Mouse (Mus musculus): ENCODE data around the gene Sardh. TPM values are rescaled to one million over a fixed set of nuclear protein-coding genes. Genes with fewer than 3 reads are reported as not detected.

The Sardh gene
- polyA plus RNA-seq, 1 experiment from 2014 or later, result 9.5 TPM

GRCm38 (mm10) chr2:27268325-27268724, 20.2 kb upstream of the Sardh start:
- H3K36me3 ChIP-seq (ENCODE audit: control insufficient read depth, insufficient read depth, low read length), result peaks cover 17% of the 10 kb centered on the region
- no peaks in the 10 kb centered on the region for H3K4me1 ChIP-seq (ENCODE audit: control insufficient read depth, insufficient read depth, low read length)
- H3K27me3 ChIP-seq (replicated peaks; ENCODE audit: control insufficient read depth, insufficient read depth, low read length), result no peaks in the 10 kb centered on the region
- WGBS, result 68% methylated on average over 2 of the region's 2 CpGs
- no peak overlapping the region for H3K27ac ChIP-seq (ENCODE audit: low read length)
- H3K9me3 ChIP-seq (ENCODE audit: control insufficient read depth, low read length), result no peaks in the 10 kb centered on the region
- no peak overlapping the region for H3K9ac ChIP-seq (ENCODE audit: low read depth, low read length)
- H3K4me3 ChIP-seq (ENCODE audit: low read length), result no peak overlapping the region
- H3K4me2 ChIP-seq (ENCODE audit: low read depth, low read length), result no peak overlapping the region
- no peak for ATAC-seq

GRCm38 (mm10) chr2:27265819-27266218, 17.7 kb upstream of the Sardh start:
- 82% methylated on average over 3 of the region's 3 CpGs for WGBS
- no peak overlapping the region for H3K4me2 ChIP-seq (ENCODE audit: low read depth, low read length)
- no peak overlapping the region for H3K9ac ChIP-seq (ENCODE audit: low read depth, low read length)
- peaks cover 11% of the 10 kb centered on the region for H3K36me3 ChIP-seq (ENCODE audit: control insufficient read depth, insufficient read depth, low read length)
- no peaks in the 10 kb centered on the region for H3K9me3 ChIP-seq (ENCODE audit: control insufficient read depth, low read length)
- no peak overlapping the region for H3K4me3 ChIP-seq (ENCODE audit: low read length)
- H3K27ac ChIP-seq (ENCODE audit: low read length), result no peak overlapping the region
- H3K4me1 ChIP-seq (ENCODE audit: control insufficient read depth, insufficient read depth, low read length), result no peaks in the 10 kb centered on the region
- ATAC-seq, result no peak
- no peaks in the 10 kb centered on the region for H3K27me3 ChIP-seq (replicated peaks; ENCODE audit: control insufficient read depth, insufficient read depth, low read length)

- H3K4me1 ChIP-seq (ENCODE audit: control insufficient read depth, insufficient read depth, low read length), result no peaks in the 10 kb centered on the region
- H3K4me3 ChIP-seq (ENCODE audit: low read length), result no peak overlapping the region
- WGBS, result 86% methylated on average over 4 of the region's 4 CpGs
- H3K9me3 ChIP-seq (ENCODE audit: control insufficient read depth, low read length), result no peaks in the 10 kb centered on the region
- H3K27ac ChIP-seq (ENCODE audit: low read length), result no peak overlapping the region
- H3K36me3 ChIP-seq (ENCODE audit: control insufficient read depth, insufficient read depth, low read length), result peaks cover 5% of the 10 kb centered on the region; the same call in 1 of the 2 replicates
- H3K27me3 ChIP-seq (replicated peaks; ENCODE audit: control insufficient read depth, insufficient read depth, low read length), result no peaks in the 10 kb centered on the region
- ATAC-seq, result no peak
- no peak overlapping the region for H3K4me2 ChIP-seq (ENCODE audit: low read depth, low read length)
- H3K9ac ChIP-seq (ENCODE audit: low read depth, low read length), result no peak overlapping the region
Observed at GRCm38 (mm10) chr2:27262984-27263383, 14.8 kb upstream of the Sardh start.

- Histone ChIP-seq H3K27ac (ENCODE audit: low read length) (no peak overlapping the region), H3K4me1 (ENCODE audit: control insufficient read depth, insufficient read depth, low read length) (peaks cover 13% of the 10 kb centered on the region), H3K4me3 (ENCODE audit: low read length) (no peak overlapping the region), H3K4me2 (ENCODE audit: low read depth, low read length) (no peak overlapping the region), H3K36me3 (ENCODE audit: control insufficient read depth, insufficient read depth, low read length) (no peaks in the 10 kb centered on the region), H3K27me3 (replicated peaks; ENCODE audit: control insufficient read depth, insufficient read depth, low read length) (no peaks in the 10 kb centered on the region), H3K9me3 (ENCODE audit: control insufficient read depth, low read length) (no peaks in the 10 kb centered on the region), H3K9ac (ENCODE audit: low read depth, low read length) (no peak overlapping the region)
- no peak for ATAC-seq
Observed at GRCm38 (mm10) chr2:27251434-27251833, 3.3 kb upstream of the Sardh start.

- peak overlapping the region; percentile 43; the same call in 1 of the 2 replicates for H3K27ac ChIP-seq (ENCODE audit: low read length)
- H3K27me3 ChIP-seq (replicated peaks; ENCODE audit: control insufficient read depth, insufficient read depth, low read length), result no peaks in the 10 kb centered on the region
- no peaks in the 10 kb centered on the region for H3K9me3 ChIP-seq (ENCODE audit: control insufficient read depth, low read length)
- peaks cover 14% of the 10 kb centered on the region for H3K4me1 ChIP-seq (ENCODE audit: control insufficient read depth, insufficient read depth, low read length)
- H3K4me3 ChIP-seq (ENCODE audit: low read length), result no peak overlapping the region
- H3K9ac ChIP-seq (ENCODE audit: low read depth, low read length), result no peak overlapping the region
- ATAC-seq, result no peak
- H3K4me2 ChIP-seq (ENCODE audit: low read depth, low read length), result 0 out of 2 replicates have a peak overlapping the region, but pooled peaks have one; percentile 8
- no peaks in the 10 kb centered on the region for H3K36me3 ChIP-seq (ENCODE audit: control insufficient read depth, insufficient read depth, low read length)
- 60% methylated on average over 2 of the region's 2 CpGs for WGBS
Observed at GRCm38 (mm10) chr2:27247487-27247863, 662 bp downstream of the Sardh start.

GRCm38 (mm10) chr2:27246712-27247486, 1.2 kb downstream of the Sardh start:
- Histone ChIP-seq H3K27me3 (replicated peaks; ENCODE audit: control insufficient read depth, insufficient read depth, low read length) (no peaks in the 10 kb centered on the region), H3K27ac (ENCODE audit: low read length) (peak overlapping the region; percentile 43), H3K4me2 (ENCODE audit: low read depth, low read length) (peak overlapping the region; percentile 32), H3K9ac (ENCODE audit: low read depth, low read length) (peak overlapping the region; percentile 51; the same call in 1 of the 2 replicates), H3K9me3 (ENCODE audit: control insufficient read depth, low read length) (no peaks in the 10 kb centered on the region), H3K4me3 (ENCODE audit: low read length) (0 out of 2 replicates have a peak overlapping the region, but pooled peaks have one; percentile 8), H3K36me3 (ENCODE audit: control insufficient read depth, insufficient read depth, low read length) (no peaks in the 10 kb centered on the region), H3K4me1 (ENCODE audit: control insufficient read depth, insufficient read depth, low read length) (peaks cover 14% of the 10 kb centered on the region)
- WGBS, result 22% methylated on average over 7 of the region's 7 CpGs
- ATAC-seq, result peak; percentile 94

GRCm38 (mm10) chr2:27245947-27246346, 2.2 kb downstream of the Sardh start:
- Histone ChIP-seq H3K27me3 (replicated peaks; ENCODE audit: control insufficient read depth, insufficient read depth, low read length) (no peaks in the 10 kb centered on the region), H3K27ac (ENCODE audit: low read length) (no peak overlapping the region), H3K4me3 (ENCODE audit: low read length) (no peak overlapping the region), H3K9ac (ENCODE audit: low read depth, low read length) (no peak overlapping the region), H3K36me3 (ENCODE audit: control insufficient read depth, insufficient read depth, low read length) (no peaks in the 10 kb centered on the region), H3K4me1 (ENCODE audit: control insufficient read depth, insufficient read depth, low read length) (peaks cover 14% of the 10 kb centered on the region), H3K4me2 (ENCODE audit: low read depth, low read length) (no peak overlapping the region), H3K9me3 (ENCODE audit: control insufficient read depth, low read length) (no peaks in the 10 kb centered on the region)
- ATAC-seq, result no peak
- 69% methylated on average over 7 of the region's 7 CpGs for WGBS

- H3K36me3 ChIP-seq (ENCODE audit: control insufficient read depth, insufficient read depth, low read length), result no peaks in the 10 kb centered on the region
- H3K27ac ChIP-seq (ENCODE audit: low read length), result no peak overlapping the region
- H3K4me2 ChIP-seq (ENCODE audit: low read depth, low read length), result no peak overlapping the region
- no peaks in the 10 kb centered on the region for H3K9me3 ChIP-seq (ENCODE audit: control insufficient read depth, low read length)
- no peak overlapping the region for H3K4me3 ChIP-seq (ENCODE audit: low read length)
- no peaks in the 10 kb centered on the region for H3K27me3 ChIP-seq (replicated peaks; ENCODE audit: control insufficient read depth, insufficient read depth, low read length)
- H3K4me1 ChIP-seq (ENCODE audit: control insufficient read depth, insufficient read depth, low read length), result no peaks in the 10 kb centered on the region
- H3K9ac ChIP-seq (ENCODE audit: low read depth, low read length), result no peak overlapping the region
- peak; percentile 64 for ATAC-seq
- 35% methylated on average over 4 of the region's 4 CpGs for WGBS
Observed at GRCm38 (mm10) chr2:27237342-27237741, 10.8 kb downstream of the Sardh start.

- H3K27me3 ChIP-seq (replicated peaks; ENCODE audit: control insufficient read depth, insufficient read depth, low read length), result no peaks in the 10 kb centered on the region
- ATAC-seq, result no peak
- H3K4me2 ChIP-seq (ENCODE audit: low read depth, low read length), result no peak overlapping the region
- no peaks in the 10 kb centered on the region for H3K4me1 ChIP-seq (ENCODE audit: control insufficient read depth, insufficient read depth, low read length)
- H3K36me3 ChIP-seq (ENCODE audit: control insufficient read depth, insufficient read depth, low read length), result no peaks in the 10 kb centered on the region
- H3K27ac ChIP-seq (ENCODE audit: low read length), result no peak overlapping the region
- no peak overlapping the region for H3K4me3 ChIP-seq (ENCODE audit: low read length)
- WGBS, result 19% methylated on average over 3 of the region's 3 CpGs
- no peak overlapping the region for H3K9ac ChIP-seq (ENCODE audit: low read depth, low read length)
- no peaks in the 10 kb centered on the region for H3K9me3 ChIP-seq (ENCODE audit: control insufficient read depth, low read length)
Observed at GRCm38 (mm10) chr2:27235729-27236128, 12.4 kb downstream of the Sardh start.
